Mouse (Mus musculus): ENCODE data around the gene Gm5475.

DNA sequence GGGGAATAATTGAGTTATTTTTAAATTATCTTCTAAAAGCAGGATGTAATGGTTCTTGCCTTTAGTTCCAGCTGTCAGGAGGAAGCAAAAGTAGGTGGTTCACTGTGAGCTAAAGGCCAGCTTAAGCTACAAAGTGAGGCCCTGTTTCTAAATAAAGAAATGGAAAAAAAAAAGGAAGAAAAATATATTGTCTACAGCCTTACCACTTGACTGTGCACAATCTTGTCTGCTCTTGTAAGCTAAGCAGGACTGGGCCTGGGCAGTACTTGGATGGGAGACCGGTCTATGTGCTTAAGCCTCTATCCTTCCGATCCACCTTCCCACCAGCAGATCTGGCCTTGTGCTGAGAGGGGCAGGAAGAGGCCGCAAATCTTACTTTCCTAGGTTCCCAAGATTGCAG lies 27.5 kb downstream of the Gm5475 start:
- no peak for TF ChIP-seq GATA1 (IDR thresholded peaks at IDR 0.05; ENCODE audit: borderline replicate concordance, low read length)
- TF ChIP-seq FLI1 (IDR thresholded peaks at IDR 0.05; ENCODE audit: low read length) = no peak
